Mouse (Mus musculus) lung, postnatal 0 days (tissue): Measurements from ENCODE around the gene Myoz1. TPM values are rescaled to one million over a fixed set of nuclear protein-coding genes. Genes with fewer than 3 reads are reported as not detected.

ENCODE experiments used
- ATAC-seq: fragments of 200-750 bp; cut with Nextera tagmentation; 2 replicates; pipeline ENCODE4 v1.8.0; 2017; ENCODE audit warnings: moderate library complexity
- DNase-seq: peaks from one replicate; pipeline ENCODE4 v3.0.0-alpha.2; 2016; ENCODE audit warnings: low spot score
- H3K27ac ChIP-seq: fragments of 300-500 bp; sonication (generic); 2 replicates; pipeline ENCODE4 v1.5.1; 2014; ENCODE audit warnings: antibody characterized with exemption, mild to moderate bottlenecking, low read length, mixed read lengths
- H3K27me3 ChIP-seq: fragments of 300-500 bp; sonication (generic); replicated peaks from 2 replicates; pipeline ENCODE4 v1.6.1; 2014; ENCODE audit warnings: low read length, mixed read lengths; ENCODE audit not compliant: insufficient read depth
- H3K36me3 ChIP-seq: fragments of 300-500 bp; sonication (generic); 2 replicates; pipeline ENCODE4 v1.6.1; 2014; ENCODE audit warnings: low read length, mixed read lengths; ENCODE audit not compliant: insufficient read depth
- H3K4me1 ChIP-seq: fragments of 300-500 bp; sonication (generic); 2 replicates; pipeline ENCODE4 v1.6.1; 2014; ENCODE audit warnings: antibody characterized with exemption, low read depth, low read length, mixed read lengths; ENCODE audit not compliant: insufficient read depth
- H3K4me2 ChIP-seq: fragments of 300-500 bp; sonication (generic); replicated peaks from 2 replicates; pipeline ENCODE4 v1.6.1; 2014; ENCODE audit warnings: low read depth, mild to moderate bottlenecking, low read length, moderate library complexity, mixed read lengths
- H3K4me3 ChIP-seq: fragments of 300-500 bp; sonication (generic); 2 replicates; pipeline ENCODE4 v1.5.1; 2014; ENCODE audit warnings: low read depth, low read length
- H3K9ac ChIP-seq: fragments of 300-500 bp; sonication (generic); replicated peaks from 2 replicates; pipeline ENCODE4 v1.6.1; 2014; ENCODE audit warnings: low read depth, mild to moderate bottlenecking
- H3K9me3 ChIP-seq: fragments of 300-500 bp; sonication (generic); 2 replicates; pipeline ENCODE4 v1.6.1; 2016; ENCODE audit warnings: low read length, mixed read lengths
- CTCF ChIP-seq: IDR thresholded peaks from 2 replicates; pipeline ENCODE4 v1.5.1; 2016; ENCODE audit warnings: antibody characterized with exemption, mild to moderate bottlenecking
- EP300 ChIP-seq: IDR thresholded peaks from 2 replicates; pipeline ENCODE4 v1.6.1; 2016; ENCODE audit warnings: antibody characterized with exemption, mild to moderate bottlenecking, control low read depth
- WGBS: fragments of 180-500 bp; shearing (Covaris S2); extraction: QIAGEN DNeasy Blood & Tissue Kit; methylation state at CpG from one replicate; pipeline ENCODE4 v1.1.7; 2014; 5-methylcytosine and 5-hydroxymethylcytosine counted together
- polyA plus RNA-seq: library from polyadenylated mRNA; unstranded; fragments of >200 nt; fragmentation: Nextera tagmentation; extraction: Ambion mirVana; gene quantifications from 2 replicates; pipeline ENCODE4 v1.2.1, GENCODE M21; 2015

Gene Myoz1
- polyA plus RNA-seq, 1 experiment from 2014 or later, result 0.38 TPM

DNA sequence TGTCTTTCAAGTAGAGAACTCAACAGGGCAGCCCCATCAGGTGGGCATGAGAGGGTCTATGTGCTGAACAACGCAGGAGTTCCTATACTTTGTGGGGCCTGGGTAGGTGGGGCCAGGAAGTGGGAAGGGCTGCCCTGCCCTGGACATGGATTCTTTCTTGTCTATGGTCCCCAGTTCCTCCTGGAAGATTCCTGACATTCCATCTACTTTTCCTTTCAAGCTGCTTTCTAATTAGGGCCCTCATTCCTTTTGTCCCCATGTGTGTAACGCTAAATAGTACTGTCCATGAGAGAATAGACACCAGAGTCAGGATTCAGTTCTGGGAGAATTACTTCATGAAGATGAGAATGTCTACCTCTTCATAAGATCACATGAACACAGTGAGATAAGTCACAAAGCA, 7.3 kb upstream of the Myoz1 start:
- Histone ChIP-seq H3K27ac (no peak overlapping the region), H3K4me1 (peaks cover 3% of the 10 kb centered on the region; the same call in 1 of the 2 replicates), H3K4me3 (no peak overlapping the region), H3K4me2 (no peak overlapping the region), H3K9ac (no peak overlapping the region), H3K27me3 (no peaks in the 10 kb centered on the region), H3K9me3 (no peaks in the 10 kb centered on the region), H3K36me3 (no peaks in the 10 kb centered on the region)
- WGBS, result 57% methylated on average over 2 of the region's 2 CpGs
- TF ChIP-seq CTCF (no peak), EP300 (no peak)
- no peak for DNase-seq
- ATAC-seq, result no peak

DNA sequence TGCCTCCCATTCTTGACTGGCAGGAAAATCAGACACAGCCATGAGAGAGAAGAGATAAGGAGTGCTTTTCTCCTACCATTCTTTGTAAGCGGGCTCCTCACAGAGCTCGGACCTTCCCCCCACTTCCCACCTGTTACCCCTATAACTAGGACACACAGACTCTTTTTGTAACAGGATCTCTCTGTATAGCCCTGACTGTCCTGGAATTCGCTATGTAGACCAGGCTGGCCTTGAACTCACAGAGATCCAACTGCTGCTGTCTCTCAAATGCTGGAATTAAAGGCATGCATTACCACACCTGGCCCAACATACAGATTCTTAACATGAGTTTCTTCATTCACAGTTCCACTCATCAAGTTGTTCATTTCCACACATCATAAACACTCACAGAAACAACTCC, 6.4 kb upstream of the Myoz1 start:
- H3K4me3 ChIP-seq, result no peak overlapping the region

DNA sequence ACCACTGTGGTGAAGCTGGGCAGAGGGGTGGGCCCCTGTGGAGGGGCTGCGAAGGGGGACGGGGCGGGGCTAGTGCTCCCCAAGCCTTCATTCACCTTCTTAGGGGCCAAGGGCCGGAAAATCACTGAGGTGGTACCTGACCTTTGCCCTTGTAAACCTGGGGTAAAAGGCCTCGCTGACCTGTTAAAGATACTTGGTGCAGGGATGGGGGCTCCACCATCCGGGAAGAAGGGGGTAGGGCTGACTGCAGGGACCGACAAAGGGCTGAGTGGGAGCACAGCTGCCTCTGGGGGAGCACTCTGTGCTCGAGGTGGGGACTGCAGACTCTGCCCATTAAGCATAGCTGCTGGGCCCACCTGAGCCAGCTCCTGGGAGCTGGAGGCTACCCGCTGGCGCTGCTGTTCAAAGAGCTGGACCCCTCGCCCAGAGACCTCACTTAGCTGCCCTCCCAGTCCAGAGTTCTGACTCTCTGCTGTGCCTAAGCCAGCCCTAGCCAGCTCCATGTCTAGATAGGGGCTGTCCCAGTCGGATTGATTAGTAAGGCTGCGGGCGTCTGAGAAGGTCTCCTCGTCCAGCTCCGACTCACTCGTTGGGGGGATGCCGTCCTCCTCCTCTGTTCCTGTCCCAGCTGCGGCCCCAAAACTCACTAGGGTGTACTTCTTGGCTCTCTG, 5.5 kb upstream of the Myoz1 start:
- TF ChIP-seq EP300 (no peak), CTCF (no peak)
- no peak for DNase-seq
- Histone ChIP-seq H3K4me3 (peak overlapping the region; percentile 55), H3K9ac (peak overlapping the region; percentile 48), H3K36me3 (no peaks in the 10 kb centered on the region), H3K4me1 (peaks cover 3% of the 10 kb centered on the region; the same call in 1 of the 2 replicates), H3K4me2 (peak overlapping the region; percentile 95), H3K9me3 (no peaks in the 10 kb centered on the region), H3K27me3 (no peaks in the 10 kb centered on the region), H3K27ac (peak overlapping the region; percentile 71)
- no peak for ATAC-seq
- WGBS, result 18% methylated on average over 19 of the region's 19 CpGs

More for the DNA sequence above, 6.4 kb upstream of the Myoz1 start:
- ATAC-seq (no peak), DNase-seq (no peak)
- TF ChIP-seq EP300 (no peak), CTCF (no peak)
- Histone ChIP-seq H3K4me1 (peaks cover 3% of the 10 kb centered on the region; the same call in 1 of the 2 replicates), H3K4me2 (no peak overlapping the region), H3K27me3 (no peaks in the 10 kb centered on the region), H3K27ac (no peak overlapping the region), H3K36me3 (no peaks in the 10 kb centered on the region), H3K9ac (no peak overlapping the region), H3K9me3 (no peaks in the 10 kb centered on the region)
- 79% methylated on average over 3 of the region's 3 CpGs for WGBS

DNA sequence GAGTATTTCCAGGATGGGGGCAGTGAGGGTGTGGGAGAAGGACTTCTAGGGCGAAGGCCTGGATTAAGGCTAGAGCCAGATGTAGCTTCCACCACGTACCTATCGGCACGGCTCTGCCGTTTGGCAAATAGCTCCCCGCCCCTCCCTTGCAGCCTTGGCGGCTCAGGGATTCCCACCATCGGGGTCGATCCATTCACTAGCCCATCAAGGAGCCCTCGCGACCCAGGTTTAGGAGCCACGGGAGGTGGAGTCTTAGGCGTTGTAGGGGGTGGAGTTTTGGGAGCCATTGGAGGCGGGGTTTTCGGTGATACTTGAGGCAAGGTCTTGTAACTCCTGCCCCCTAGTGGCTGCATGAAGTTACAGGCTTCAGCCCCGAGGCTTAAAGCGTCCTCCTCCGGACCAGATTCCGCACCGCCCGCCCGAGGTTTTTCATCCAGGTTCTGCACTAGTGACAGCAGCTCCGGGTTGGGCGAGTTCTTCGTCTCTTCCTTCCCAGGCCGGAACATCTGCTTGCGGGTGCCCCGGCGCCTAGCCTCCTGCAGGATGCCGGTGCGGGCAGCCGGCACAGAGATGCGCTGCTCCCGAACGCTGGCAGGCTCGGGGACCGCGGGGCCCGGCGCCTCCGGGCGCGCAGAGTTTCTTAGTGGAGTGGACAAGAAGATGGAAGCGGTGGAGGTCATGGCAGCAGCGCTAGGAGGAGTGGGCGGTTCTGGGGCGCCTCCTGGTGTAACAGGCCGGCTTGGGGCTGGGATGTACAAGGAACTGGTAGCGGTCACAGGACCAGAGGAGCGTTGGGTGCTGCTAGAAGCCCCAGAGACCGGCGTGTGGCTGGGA, 4.7 kb upstream of the Myoz1 start:
- peak overlapping the region; percentile 95 for H3K4me2 ChIP-seq
- WGBS, result 2% methylated on average over 52 of the region's 52 CpGs
- peak; percentile 94 for ATAC-seq
- peak overlapping the region; percentile 50 for H3K9ac ChIP-seq
- peak overlapping the region; percentile 55 for H3K4me3 ChIP-seq
- H3K4me1 ChIP-seq, result peaks cover 3% of the 10 kb centered on the region; the same call in 1 of the 2 replicates
- TF ChIP-seq CTCF, result peak; percentile 89
- TF ChIP-seq EP300, result peak; percentile 9; the same call in 1 of the 2 replicates
- no peaks in the 10 kb centered on the region for H3K36me3 ChIP-seq
- no peaks in the 10 kb centered on the region for H3K9me3 ChIP-seq
- peak; percentile 98 for DNase-seq
- peak overlapping the region; percentile 71 for H3K27ac ChIP-seq
- no peaks in the 10 kb centered on the region for H3K27me3 ChIP-seq

DNA sequence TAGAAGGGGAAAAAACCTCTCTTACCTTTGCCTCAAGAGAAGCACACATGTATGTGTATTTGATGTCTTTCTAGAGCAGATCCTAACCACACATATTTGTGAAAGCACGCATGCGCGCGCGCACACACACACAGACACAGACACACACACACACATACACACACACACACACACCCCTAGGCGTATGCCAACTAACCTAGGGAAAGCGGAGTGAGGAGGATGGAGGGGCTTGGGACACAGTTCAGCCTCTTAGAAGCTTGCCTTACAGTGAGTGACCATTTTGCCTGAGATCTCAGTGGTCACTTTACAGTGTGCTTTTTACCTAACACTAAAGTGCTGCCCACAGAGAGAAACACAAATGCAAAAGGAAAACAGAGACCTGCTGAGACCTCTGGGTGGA, 3.3 kb upstream of the Myoz1 start:
- Histone ChIP-seq H3K4me1 (peaks cover 3% of the 10 kb centered on the region; the same call in 1 of the 2 replicates), H3K4me3 (no peak overlapping the region), H3K27me3 (no peaks in the 10 kb centered on the region), H3K9ac (no peak overlapping the region), H3K36me3 (no peaks in the 10 kb centered on the region), H3K4me2 (no peak overlapping the region), H3K9me3 (no peaks in the 10 kb centered on the region), H3K27ac (no peak overlapping the region)
- no peak for DNase-seq
- no peak for ATAC-seq
- TF ChIP-seq CTCF, result no peak
- TF ChIP-seq EP300, result no peak
- 99% methylated on average over 7 of the region's 7 CpGs for WGBS

DNA sequence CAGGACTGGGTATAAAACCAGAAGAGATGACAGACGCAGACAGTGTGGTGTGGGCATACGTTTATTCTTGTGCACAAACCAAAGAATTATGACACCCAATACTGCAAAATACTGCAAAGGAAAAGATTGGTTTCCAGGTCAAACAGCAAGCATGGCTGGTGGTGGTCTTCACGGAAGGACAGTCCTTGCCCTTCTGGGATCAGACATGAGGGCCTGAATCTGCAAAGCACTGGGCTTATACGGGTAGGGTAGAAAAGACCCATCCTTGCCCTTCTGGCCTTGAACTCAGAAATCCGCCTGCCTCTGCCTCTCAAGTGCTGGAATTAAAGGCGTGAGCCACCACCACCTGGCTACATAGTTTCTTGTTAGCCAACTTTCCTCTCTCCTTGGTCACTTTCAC, 2.6 kb upstream of the Myoz1 start:
- H3K27ac ChIP-seq, result no peak overlapping the region
- H3K4me1 ChIP-seq, result peaks cover 3% of the 10 kb centered on the region; the same call in 1 of the 2 replicates
- H3K9ac ChIP-seq, result no peak overlapping the region
- WGBS, result 79% methylated on average over 6 of the region's 6 CpGs
- no peak for TF ChIP-seq CTCF
- TF ChIP-seq EP300, result no peak
- no peaks in the 10 kb centered on the region for H3K27me3 ChIP-seq
- no peak overlapping the region for H3K4me2 ChIP-seq
- no peak for ATAC-seq
- H3K4me3 ChIP-seq, result no peak overlapping the region
- DNase-seq, result no peak
- H3K9me3 ChIP-seq, result no peaks in the 10 kb centered on the region
- H3K36me3 ChIP-seq, result no peaks in the 10 kb centered on the region
